Mouse (Mus musculus) forebrain, embryonic 11.5 days (tissue): ENCODE data around the gene M6pr. TPM values are rescaled to one million over a fixed set of nuclear protein-coding genes. Genes with fewer than 3 reads are reported as not detected.

Experiments used
- ATAC-seq: fragments of 200-750 bp; cut with Nextera tagmentation; replicated peaks from 2 replicates; pipeline ENCODE4 v1.8.0; 2017; ENCODE audit warnings: moderate TSS enrichment; ENCODE audit not compliant: low FRiP score
- DNase-seq: peaks from one replicate; pipeline ENCODE4 v3.0.0-alpha.2; 2017; ENCODE audit warnings: low spot score
- H3K27ac ChIP-seq: fragments of 300-500 bp; sonication (generic); 2 replicates; pipeline ENCODE4 v1.5.1; 2014; ENCODE audit warnings: low read depth, low read length
- H3K27me3 ChIP-seq: fragments of 300-500 bp; sonication (generic); 2 replicates; pipeline ENCODE4 v1.6.1; 2014; ENCODE audit warnings: mild to moderate bottlenecking, low read length, mixed read lengths; ENCODE audit not compliant: control insufficient read depth, insufficient read depth
- H3K36me3 ChIP-seq: fragments of 300-500 bp; sonication (generic); 2 replicates; pipeline ENCODE4 v1.6.1; 2014; ENCODE audit warnings: mild to moderate bottlenecking, low read length, moderate library complexity, mixed read lengths; ENCODE audit not compliant: control insufficient read depth, insufficient read depth
- H3K4me1 ChIP-seq: fragments of 300-500 bp; sonication (generic); replicated peaks from 2 replicates; pipeline ENCODE4 v1.6.1; 2014; ENCODE audit warnings: low read length, mixed read lengths; ENCODE audit not compliant: control insufficient read depth, insufficient read depth
- H3K4me2 ChIP-seq: fragments of 300-500 bp; sonication (generic); 2 replicates; pipeline ENCODE4 v1.6.1; 2014; ENCODE audit warnings: low read depth, mild to moderate bottlenecking, low read length, moderate library complexity, mixed read lengths; ENCODE audit not compliant: severe bottlenecking
- H3K4me3 ChIP-seq: fragments of 300-500 bp; sonication (generic); 2 replicates; pipeline ENCODE4 v1.5.1; 2014; ENCODE audit warnings: low read depth, low read length
- H3K9ac ChIP-seq: fragments of 300-500 bp; sonication (generic); 2 replicates; pipeline ENCODE4 v1.6.1; 2014; ENCODE audit warnings: low read length
- H3K9me3 ChIP-seq: fragments of 300-500 bp; sonication (generic); 2 replicates; pipeline ENCODE4 v1.6.1; 2016; ENCODE audit warnings: low read length, mixed read lengths; ENCODE audit not compliant: control insufficient read depth
- WGBS: fragments of 180-500 bp; shearing (Covaris S2); extraction: QIAGEN DNeasy Blood & Tissue Kit; methylation state at CpG from one replicate; pipeline ENCODE4 v1.1.7; 2014; 5-methylcytosine and 5-hydroxymethylcytosine counted together
- polyA plus RNA-seq: library from polyadenylated mRNA; unstranded; fragments of >200 nt; fragmentation: Nextera tagmentation; extraction: Ambion mirVana; gene quantifications from 2 replicates; pipeline ENCODE4 v1.2.1, GENCODE M21; 2014

M6pr gene
- polyA plus RNA-seq = 76.9 and 77.1 TPM in 2 replicates

DNA sequence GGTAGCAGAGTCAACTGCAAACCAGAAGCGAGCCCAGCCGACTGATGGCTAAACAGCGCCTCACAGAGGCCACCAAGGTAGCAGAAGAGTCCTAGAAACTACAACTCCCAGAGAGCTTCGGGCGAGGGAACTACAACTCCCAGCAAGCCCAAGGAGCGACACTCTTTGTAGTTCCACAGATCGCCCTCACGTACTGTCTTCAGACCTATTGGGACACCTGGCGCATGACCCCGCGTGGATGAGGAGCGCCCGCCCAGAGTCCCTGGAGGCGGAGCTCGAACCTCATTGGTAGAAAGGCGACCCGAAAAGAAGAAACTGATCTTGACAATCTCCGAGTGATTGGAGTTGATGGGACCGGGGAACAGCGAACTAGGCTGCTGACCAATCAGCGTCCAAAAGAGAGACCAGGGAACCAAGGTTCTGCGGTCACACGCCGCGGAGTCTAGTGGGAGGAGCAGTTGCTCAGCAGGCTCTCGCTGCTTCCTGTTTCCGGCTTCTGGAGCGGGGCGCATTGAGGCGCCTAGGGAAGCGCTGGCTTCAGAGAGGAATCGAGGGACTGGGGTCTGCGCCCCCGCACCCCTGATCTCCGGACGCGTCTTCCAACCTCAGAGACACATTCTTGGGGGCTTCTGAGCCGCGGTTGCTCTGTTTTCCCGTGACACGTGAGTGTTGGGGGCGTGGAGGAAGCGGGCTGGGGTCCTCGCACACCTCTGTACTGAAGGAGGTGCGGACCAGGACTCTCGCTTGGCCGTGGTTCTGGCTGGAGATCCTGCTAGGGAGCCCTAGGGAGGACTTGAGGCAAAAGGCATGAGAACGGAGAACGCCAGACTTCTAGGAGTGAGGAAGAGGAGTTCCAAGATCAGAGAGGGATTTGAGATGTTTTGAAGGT is at the start of gene M6pr:
Gene M6pr, plus strand, starts transcription at position 216 of the 889 bp plus-strand sequence.
- peak within 1 kb of the TSS; percentile 32; the same call in 1 of the 2 replicates for H3K27ac ChIP-seq

DNA sequence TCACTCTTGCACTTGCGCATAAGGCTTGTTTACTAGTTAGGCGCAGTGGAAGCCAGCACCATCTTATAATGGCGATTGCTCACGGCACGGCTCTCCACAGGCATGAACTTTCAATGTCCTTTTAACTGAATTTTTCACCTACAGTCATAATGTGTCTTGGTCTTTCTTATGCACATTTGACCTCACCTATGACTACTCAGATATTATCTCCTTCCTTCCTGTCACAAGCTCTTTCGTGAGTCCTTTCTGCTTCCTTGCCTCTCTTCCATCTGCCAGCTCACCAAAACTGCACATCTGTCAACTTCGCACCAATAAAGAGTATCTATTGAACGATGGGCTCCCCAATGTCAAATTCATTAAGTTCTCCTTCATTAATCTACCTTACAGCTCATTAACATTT is 46.0 kb upstream of the M6pr start:
- WGBS = 91% methylated on average over 8 of the region's 8 CpGs
- H3K9me3 ChIP-seq = no peaks in the 10 kb centered on the region
- H3K4me2 ChIP-seq = no peak overlapping the region
- no peaks in the 10 kb centered on the region for H3K36me3 ChIP-seq
- no peak overlapping the region for H3K27ac ChIP-seq
- no peaks in the 10 kb centered on the region for H3K27me3 ChIP-seq
- H3K9ac ChIP-seq = no peak overlapping the region
- H3K4me1 ChIP-seq = no peaks in the 10 kb centered on the region
- DNase-seq (no peak), ATAC-seq (no peak)
- no peak overlapping the region for H3K4me3 ChIP-seq

More for the DNA sequence above, at the start of gene M6pr:
- H3K9me3 ChIP-seq = no peaks in the 10 kb centered on the region
- peak within 1 kb of the TSS; percentile 77 for H3K4me3 ChIP-seq
- H3K4me2 ChIP-seq = peak within 1 kb of the TSS; percentile 74
- H3K27me3 ChIP-seq = no peaks in the 10 kb centered on the region
- under 1% methylated on average over 49 of the region's 49 CpGs for WGBS
- H3K36me3 ChIP-seq = no peaks in the 10 kb centered on the region
- H3K4me1 ChIP-seq = peaks cover 11% of the 10 kb centered on the region
- peak within 1 kb of the TSS; percentile 87 for H3K9ac ChIP-seq
- peak; percentile 98 for ATAC-seq
- peak; percentile 95 for DNase-seq

DNA sequence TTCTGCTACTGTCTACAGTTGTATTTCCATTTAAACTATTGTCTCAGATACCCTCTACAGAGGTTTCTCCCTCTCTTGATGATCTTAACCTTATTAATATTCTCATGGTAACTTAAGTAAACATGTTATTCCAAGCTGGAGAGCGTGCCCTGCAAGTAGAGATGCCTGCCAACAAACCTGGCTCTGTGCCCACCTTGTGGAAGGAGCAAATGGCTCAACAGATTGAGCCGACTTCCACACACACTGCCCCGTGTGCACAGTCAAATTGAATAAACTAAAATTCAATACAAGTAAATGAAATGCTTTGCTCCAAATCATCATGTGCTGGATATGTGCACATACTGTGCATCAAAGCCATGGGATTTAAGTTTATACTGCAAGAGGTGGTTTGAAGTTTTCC is 40.0 kb upstream of the M6pr start:
- WGBS = 80% methylated on average over 3 of the region's 3 CpGs
- Histone ChIP-seq H3K4me2 (no peak overlapping the region), H3K4me1 (no peaks in the 10 kb centered on the region), H3K27ac (no peak overlapping the region), H3K27me3 (no peaks in the 10 kb centered on the region), H3K36me3 (no peaks in the 10 kb centered on the region), H3K9me3 (no peaks in the 10 kb centered on the region), H3K9ac (no peak overlapping the region), H3K4me3 (no peak overlapping the region)
- DNase-seq (no peak), ATAC-seq (no peak)

DNA sequence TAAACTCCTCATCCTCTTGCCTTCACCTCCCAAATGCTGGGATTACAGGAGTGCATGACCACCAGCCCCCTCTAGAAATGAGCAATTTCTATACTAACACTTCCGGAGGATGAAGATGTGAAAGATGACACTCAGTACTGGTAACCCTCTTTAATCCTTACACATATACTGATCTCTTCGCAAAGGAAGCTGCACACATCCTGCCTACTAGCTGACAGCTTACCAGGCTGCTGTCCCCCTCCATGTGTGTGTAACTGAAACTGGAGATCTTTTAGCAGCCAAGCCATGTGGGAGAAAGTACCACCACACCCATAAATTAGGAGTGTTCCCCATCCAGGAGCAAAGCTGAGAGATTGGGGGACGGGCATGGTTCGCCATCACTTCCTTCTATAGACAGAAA is 39.4 kb upstream of the M6pr start:
- 94% methylated on average over 4 of the region's 4 CpGs for WGBS
- H3K4me2 ChIP-seq = no peak overlapping the region
- no peaks in the 10 kb centered on the region for H3K27me3 ChIP-seq
- no peaks in the 10 kb centered on the region for H3K9me3 ChIP-seq
- H3K9ac ChIP-seq = no peak overlapping the region
- DNase-seq (no peak), ATAC-seq (no peak)
- no peaks in the 10 kb centered on the region for H3K4me1 ChIP-seq
- no peak overlapping the region for H3K27ac ChIP-seq
- H3K4me3 ChIP-seq = no peak overlapping the region
- H3K36me3 ChIP-seq = no peaks in the 10 kb centered on the region

DNA sequence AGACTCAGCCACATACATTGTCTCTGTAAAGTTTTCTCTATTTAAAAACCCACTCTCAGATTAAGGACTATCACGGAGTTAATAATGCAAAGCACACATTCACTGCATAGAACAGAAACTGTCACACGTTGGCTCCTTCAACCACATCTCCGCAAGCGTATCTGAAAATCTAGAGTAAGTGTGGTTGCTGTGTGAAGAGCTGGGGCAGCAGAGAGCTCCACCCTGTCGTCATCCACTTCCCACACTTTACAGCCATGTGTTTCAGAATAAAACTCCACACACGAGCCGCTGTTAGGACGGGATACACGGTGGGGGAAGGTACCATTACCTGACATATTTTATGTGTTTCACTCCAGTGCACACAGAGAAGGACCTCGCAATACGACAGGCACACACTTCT is 38.4 kb upstream of the M6pr start:
- Histone ChIP-seq H3K4me2 (no peak overlapping the region), H3K36me3 (no peaks in the 10 kb centered on the region), H3K4me3 (no peak overlapping the region), H3K9ac (no peak overlapping the region), H3K27me3 (no peaks in the 10 kb centered on the region), H3K9me3 (no peaks in the 10 kb centered on the region), H3K4me1 (no peaks in the 10 kb centered on the region), H3K27ac (no peak overlapping the region)
- 88% methylated on average over 11 of the region's 11 CpGs for WGBS
- ATAC-seq = no peak
- no peak for DNase-seq

DNA sequence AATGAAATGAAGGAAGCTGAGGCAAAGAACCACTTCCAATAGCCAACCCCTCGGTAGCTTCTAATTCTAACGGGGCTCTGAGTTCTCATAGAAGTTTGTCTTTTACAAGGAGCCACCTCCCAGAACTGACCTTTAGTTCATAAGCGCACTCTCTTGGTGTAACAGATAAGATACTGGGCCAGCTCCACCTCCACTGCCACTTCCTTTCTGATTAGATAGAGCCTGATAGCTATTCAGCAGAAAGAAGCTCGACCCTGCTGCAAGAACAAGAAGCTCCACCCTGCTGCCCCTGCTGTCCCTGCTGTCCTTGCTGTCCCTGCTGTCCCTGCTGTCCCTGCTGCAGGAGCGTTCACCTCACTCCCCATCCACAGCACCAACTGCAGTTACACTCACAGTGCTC is 34.0 kb upstream of the M6pr start:
- Histone ChIP-seq H3K4me2 (no peak overlapping the region), H3K4me3 (no peak overlapping the region), H3K9me3 (no peaks in the 10 kb centered on the region), H3K36me3 (no peaks in the 10 kb centered on the region), H3K4me1 (no peaks in the 10 kb centered on the region), H3K27ac (no peak overlapping the region), H3K27me3 (no peaks in the 10 kb centered on the region), H3K9ac (no peak overlapping the region)
- DNase-seq = no peak
- 75% methylated on average over 5 of the region's 5 CpGs for WGBS
- no peak for ATAC-seq

DNA sequence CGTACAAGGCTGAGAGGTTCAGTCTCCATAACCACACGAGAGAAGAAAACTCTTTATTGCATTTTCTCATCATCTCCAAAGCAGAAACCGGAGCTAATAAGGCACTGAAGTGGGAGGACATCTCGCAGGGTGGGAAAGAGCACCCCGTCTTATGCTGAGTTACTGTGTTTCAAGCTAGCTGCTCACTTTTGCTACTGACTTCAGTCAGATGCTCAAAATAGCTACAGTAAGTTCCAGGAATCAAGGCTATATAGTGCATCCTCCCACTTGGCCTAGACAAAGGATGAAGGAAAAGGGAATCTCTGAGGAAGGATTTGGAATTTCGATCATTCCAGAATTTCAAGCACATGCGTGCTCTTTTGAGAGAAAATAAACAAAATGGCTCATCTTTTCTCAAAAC is 32.0 kb upstream of the M6pr start:
- no peak overlapping the region for H3K4me2 ChIP-seq

DNA sequence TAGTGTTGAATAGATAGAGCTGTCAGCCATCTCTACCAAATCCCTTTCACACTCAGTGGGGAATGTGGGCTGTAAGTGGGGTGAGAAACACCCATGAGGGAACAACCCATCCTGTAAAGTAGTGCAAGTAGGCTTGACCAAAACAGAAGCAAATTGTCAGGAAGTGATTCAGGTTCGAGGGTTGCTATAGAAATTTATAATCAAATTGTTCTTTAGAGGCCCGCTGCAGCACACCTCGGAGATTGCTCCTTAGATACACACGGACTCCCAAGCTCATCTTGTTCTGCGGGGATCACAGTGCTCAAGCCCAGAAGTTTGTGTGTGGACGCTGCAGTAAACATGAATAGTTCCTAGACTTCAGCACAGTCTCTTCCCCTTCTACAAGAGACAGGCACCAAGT is 25.7 kb upstream of the M6pr start, which contains the start of gene Klrg1:
Gene Klrg1, minus strand, starts transcription at position 101 of the 400 bp plus-strand sequence.
- 81% methylated on average over 6 of the region's 6 CpGs for WGBS
- Histone ChIP-seq H3K4me2 (no peak within 1 kb of the TSS), H3K27ac (no peak within 1 kb of the TSS), H3K4me1 (no peaks in the 10 kb centered on the region), H3K27me3 (no peaks in the 10 kb centered on the region), H3K36me3 (no peaks in the 10 kb centered on the region), H3K9me3 (no peaks in the 10 kb centered on the region), H3K4me3 (no peak within 1 kb of the TSS), H3K9ac (no peak within 1 kb of the TSS)
- DNase-seq (peak; percentile 3), ATAC-seq (no peak)

More for the DNA sequence above, 32.0 kb upstream of the M6pr start:
- Histone ChIP-seq H3K27ac (no peak overlapping the region), H3K9me3 (no peaks in the 10 kb centered on the region), H3K4me3 (no peak overlapping the region), H3K4me1 (no peaks in the 10 kb centered on the region), H3K36me3 (no peaks in the 10 kb centered on the region), H3K9ac (no peak overlapping the region), H3K27me3 (no peaks in the 10 kb centered on the region)
- ATAC-seq = no peak
- DNase-seq = no peak
- WGBS = 87% methylated on average over 7 of the region's 7 CpGs

DNA sequence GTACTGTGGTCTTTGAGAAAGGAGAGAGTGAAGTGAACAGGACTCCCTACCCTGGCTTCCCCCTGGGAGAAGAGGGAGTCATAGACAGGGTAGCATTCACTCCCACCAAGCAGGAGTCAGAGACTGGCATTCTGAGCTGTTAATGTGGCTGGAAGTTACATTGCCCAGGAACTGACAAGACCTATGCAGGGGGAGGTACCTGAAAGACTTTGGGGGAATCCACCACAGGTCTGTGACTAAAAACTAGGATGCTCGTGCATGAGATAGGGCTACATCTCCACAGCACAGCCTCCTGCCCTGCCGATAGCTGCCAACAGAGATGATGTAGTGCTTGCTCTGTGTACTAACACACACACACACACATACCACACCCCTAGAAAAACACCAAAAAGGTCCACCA is 25.1 kb upstream of the M6pr start:
- Histone ChIP-seq H3K4me1 (no peaks in the 10 kb centered on the region), H3K27ac (no peak overlapping the region), H3K4me3 (no peak overlapping the region), H3K4me2 (no peak overlapping the region), H3K9me3 (no peaks in the 10 kb centered on the region), H3K36me3 (no peaks in the 10 kb centered on the region), H3K9ac (no peak overlapping the region), H3K27me3 (no peaks in the 10 kb centered on the region)
- ATAC-seq (no peak), DNase-seq (peak; percentile 37)
- 89% methylated on average over 2 of the region's 2 CpGs for WGBS
